27 mouse cellular contexts compared by ENCODE assay signal in the genomic region with DNA sequence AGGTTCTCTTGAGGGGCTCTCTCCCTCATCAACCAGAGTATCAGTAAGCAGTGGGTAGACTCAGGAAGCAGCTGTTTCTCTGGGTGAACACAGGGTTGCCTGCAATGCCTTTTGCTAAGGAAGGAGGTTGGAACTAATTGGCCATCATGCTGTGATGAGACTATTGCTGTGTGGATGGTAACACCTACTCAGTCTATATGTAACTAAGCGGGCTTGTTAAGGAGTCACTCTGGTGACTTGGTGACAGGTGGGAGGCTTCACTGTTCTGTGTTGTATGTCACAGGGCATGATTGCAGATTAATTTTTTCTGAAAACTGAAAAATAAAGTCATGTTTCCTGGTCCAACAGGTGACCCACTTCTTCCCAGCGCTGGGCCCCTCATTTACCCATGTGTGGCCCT.
"Had no signal": no experiment of that assay in that cellular context is flagged by ENCODE, and none has a peak within 500 bp of the region (broad histone marks: within the 10 kb centered on the region; RNA-seq: fewer than 3 reads in every experiment).

No protein-coding gene starts in this region.

- ATAC-seq: hindbrain, postnatal 0 days; intestine, embryonic 16.5 days; liver, embryonic 12.5 days had no signal

- H3K27me3 ChIP-seq: heart, embryonic 15.5 days; hindbrain, embryonic 15.5 days; kidney, embryonic 15.5 days; limb, embryonic 13.5 days; limb, embryonic 15.5 days; liver, embryonic 12.5 days had no signal

- H3K4me2 ChIP-seq: heart, embryonic 11.5 days; heart, embryonic 13.5 days; heart, embryonic 15.5 days; hindbrain, embryonic 15.5 days; kidney, embryonic 15.5 days; limb, embryonic 13.5 days; limb, embryonic 15.5 days; liver, embryonic 12.5 days had no signal

- H3K4me1 ChIP-seq: heart, embryonic 15.5 days; hindbrain, embryonic 15.5 days; kidney, embryonic 15.5 days; limb, embryonic 15.5 days had no signal

- H3K36me3 ChIP-seq: heart, embryonic 13.5 days; heart, embryonic 15.5 days; hindbrain, embryonic 15.5 days; kidney, embryonic 15.5 days; limb, embryonic 13.5 days; limb, embryonic 15.5 days had no signal

- H3K27ac ChIP-seq: gastrocnemius, adult 2 months; heart, adult 2 months; heart, embryonic 13.5 days; heart, embryonic 15.5 days; hindbrain, embryonic 15.5 days; hindbrain, postnatal 0 days; kidney, embryonic 15.5 days; kidney, postnatal 0 days; limb, embryonic 13.5 days; limb, embryonic 15.5 days; liver, embryonic 12.5 days; liver, embryonic 14.5 days had no signal

- DNase-seq: gastrocnemius, adult 2 months; gastrocnemius, postnatal 14 days; gastrocnemius, postnatal 36 days; heart, adult 11 months; heart, adult 2 months; heart, postnatal 14 days; heart, postnatal 36 days; kidney, adult 11 months; kidney, adult 2 months; kidney, adult 9 months; kidney, postnatal 14 days; kidney, postnatal 36 days; layer of hippocampus, adult 9-11 months; layer of hippocampus, postnatal 36 days; left cerebral cortex, postnatal 4 days had no signal

- H3K9ac ChIP-seq: heart, embryonic 13.5 days; heart, embryonic 15.5 days; hindbrain, embryonic 15.5 days; kidney, embryonic 15.5 days; limb, embryonic 13.5 days; limb, embryonic 15.5 days; liver, embryonic 12.5 days; liver, embryonic 14.5 days had no signal

- H3K9me3 ChIP-seq: heart, embryonic 13.5 days; heart, embryonic 15.5 days; hindbrain, embryonic 15.5 days; kidney, embryonic 15.5 days; limb, embryonic 13.5 days; limb, embryonic 15.5 days; liver, embryonic 12.5 days had no signal

- H3K4me3 ChIP-seq: gastrocnemius, adult 2 months; heart, adult 2 months; heart, embryonic 13.5 days; heart, embryonic 15.5 days; hindbrain, embryonic 15.5 days; kidney, embryonic 15.5 days; limb, embryonic 13.5 days; limb, embryonic 15.5 days; liver, embryonic 12.5 days had no signal
